Mouse (Mus musculus) heart, embryonic 14.5 days (tissue): ENCODE data around the gene 1700092M07Rik. TPM values are rescaled to one million over a fixed set of nuclear protein-coding genes. Genes with fewer than 3 reads are reported as not detected.

ENCODE experiments used
- ATAC-seq: fragments of 200-750 bp; cut with Nextera tagmentation; 2 replicates; pipeline ENCODE4 v1.8.0; 2017; ENCODE audit warnings: low read depth, moderate TSS enrichment; ENCODE audit not compliant: insufficient number of reproducible peaks, insufficient read depth, low FRiP score
- H3K27ac ChIP-seq, 2 experiments: fragments of 200-500 bp in 1 of 2; fragments of 300-500 bp in 1 of 2; sonication (generic) in 1 of 2; replicated peaks in 1 of 2; 2 replicates each; pipeline ENCODE4 v1.5.1; 2012 to 2014; ENCODE audit warnings: low read depth in 2 of 2, low read length in 2 of 2, control low read depth in 1 of 2, mild to moderate bottlenecking in 1 of 2, mixed read lengths in 1 of 2; ENCODE audit not compliant: control insufficient read depth in 1 of 2, insufficient read depth in 1 of 2
- H3K27me3 ChIP-seq: fragments of 300-500 bp; sonication (generic); 2 replicates; pipeline ENCODE4 v1.6.1; 2014; ENCODE audit warnings: mild to moderate bottlenecking, low read length, control low read depth; ENCODE audit not compliant: control insufficient read depth, insufficient read depth
- H3K36me3 ChIP-seq: fragments of 300-500 bp; sonication (generic); 2 replicates; pipeline ENCODE4 v1.6.1; 2014; ENCODE audit warnings: mild to moderate bottlenecking, control low read depth, low read length, mixed read lengths; ENCODE audit not compliant: control insufficient read depth, insufficient read depth
- H3K4me1 ChIP-seq, 2 experiments: fragments of 200-500 bp in 1 of 2; fragments of 300-500 bp in 1 of 2; sonication (generic) in 1 of 2; 2 replicates each; pipeline ENCODE4 v1.6.1; 2012 to 2014; ENCODE audit warnings: low read length in 2 of 2, control low read depth in 1 of 2, mixed read lengths in 1 of 2; ENCODE audit not compliant: control insufficient read depth in 2 of 2, insufficient read depth in 2 of 2
- H3K4me2 ChIP-seq: fragments of 300-500 bp; sonication (generic); 2 replicates; pipeline ENCODE4 v1.6.1; 2014; ENCODE audit warnings: mild to moderate bottlenecking, low read length
- H3K4me3 ChIP-seq, 2 experiments: fragments of 200-500 bp in 1 of 2; fragments of 300-500 bp in 1 of 2; sonication (generic) in 1 of 2; 2 replicates each; pipeline ENCODE4 v1.5.1; 2012 to 2014; ENCODE audit warnings: low read length in 2 of 2, mild to moderate bottlenecking in 2 of 2, control low read depth in 1 of 2, low read depth in 1 of 2, moderate library complexity in 1 of 2; ENCODE audit not compliant: control insufficient read depth in 1 of 2, insufficient read depth in 1 of 2
- H3K9ac ChIP-seq: fragments of 300-500 bp; sonication (generic); 2 replicates; pipeline ENCODE4 v1.6.1; 2014; ENCODE audit warnings: mild to moderate bottlenecking, low read length
- H3K9me3 ChIP-seq: fragments of 300-500 bp; sonication (generic); 2 replicates; pipeline ENCODE4 v1.6.1; 2016; ENCODE audit warnings: low read length, control low read depth; ENCODE audit not compliant: control insufficient read depth
- WGBS: fragments of 180-500 bp; shearing (Covaris S2); extraction: QIAGEN DNeasy Blood & Tissue Kit; methylation state at CpG from one replicate; pipeline ENCODE4 v1.1.7; 2014; 5-methylcytosine and 5-hydroxymethylcytosine counted together
- polyA plus RNA-seq: library from polyadenylated mRNA; unstranded; fragments of >200 nt; fragmentation: Nextera tagmentation; extraction: Ambion mirVana; gene quantifications from 2 replicates; pipeline ENCODE4 v1.2.1, GENCODE M21; 2014

1700092M07Rik gene
- polyA plus RNA-seq, 1 experiment from 2014 or later: not detected

DNA sequence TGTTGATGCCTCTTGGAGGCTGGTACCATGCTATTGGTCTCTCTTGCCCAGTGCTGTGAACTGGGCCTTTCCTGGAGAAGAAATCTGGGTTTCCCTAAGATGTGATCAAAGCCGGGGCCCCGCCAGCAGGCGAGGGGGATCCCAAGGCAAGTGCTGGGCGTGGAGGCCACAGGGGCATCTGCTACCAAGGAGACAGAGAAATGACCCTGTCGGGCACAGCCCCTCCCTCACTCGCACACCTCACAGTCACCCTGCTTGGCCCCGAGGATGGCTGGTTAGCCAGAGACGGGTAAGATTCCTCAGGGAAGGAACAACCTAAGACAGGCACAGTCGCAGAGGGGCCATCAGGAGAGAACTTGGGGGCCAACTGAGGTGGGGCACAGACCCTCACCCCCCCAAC, 25.0 kb downstream of the 1700092M07Rik start:
- Histone ChIP-seq H3K4me1 (peaks cover 0 to 2% of the 10 kb centered on the region in 2 experiments; a peak in 1 of 4 replicates), H3K9me3 (peaks cover 8% of the 10 kb centered on the region; the same call in 1 of the 2 replicates), H3K27ac (no peak overlapping the region), H3K9ac (no peak overlapping the region), H3K27me3 (no peaks in the 10 kb centered on the region), H3K36me3 (peaks cover 85% of the 10 kb centered on the region), H3K4me2 (no peak overlapping the region), H3K4me3 (no peak overlapping the region)
- WGBS: 98% methylated on average over 9 of the region's 9 CpGs
- no peak for ATAC-seq

DNA sequence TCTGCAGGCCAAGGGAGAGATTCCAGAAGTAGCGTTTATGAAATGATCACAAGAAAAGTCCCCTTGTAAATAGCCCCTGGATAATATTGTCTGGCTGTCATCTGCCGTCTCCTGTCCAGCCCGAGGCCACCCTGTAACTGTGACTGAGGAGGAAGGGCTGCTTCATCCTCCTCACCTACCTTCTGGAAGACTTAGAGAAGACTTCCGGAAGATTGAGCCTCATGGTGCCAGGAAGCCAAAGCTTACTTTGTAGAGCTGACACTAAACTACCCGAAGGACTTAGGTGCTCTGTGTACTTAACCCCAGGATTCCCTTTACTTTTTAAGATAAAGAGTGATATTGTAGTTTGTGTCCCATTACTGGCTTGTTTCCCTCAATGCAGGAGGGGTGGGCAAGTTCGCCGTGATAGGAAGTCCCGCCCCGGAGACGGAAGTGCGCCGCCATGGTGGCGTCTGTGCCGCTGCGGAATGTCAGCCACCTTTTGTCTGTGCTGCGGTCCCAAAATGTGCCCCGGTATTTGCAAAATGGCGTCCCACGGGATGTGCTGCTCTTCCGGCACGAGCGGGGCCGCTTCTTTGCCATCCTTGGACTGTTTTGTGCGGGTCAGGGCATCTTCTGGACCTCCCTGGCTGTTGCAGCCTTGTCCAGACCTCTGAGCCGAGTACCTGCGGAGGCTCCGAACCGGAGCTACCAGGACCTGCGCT, 30.2 kb downstream of the 1700092M07Rik start, which contains the start of gene Tmem223:
Gene Tmem223 (plus strand): TSS at position 430 of the 704 bp plus-strand sequence.
- WGBS: 20% methylated on average over 29 of the region's 29 CpGs
- Histone ChIP-seq H3K4me1 (peaks cover 12 to 23% of the 10 kb centered on the region in 2 experiments), H3K4me2 (peak within 1 kb of the TSS; percentile 74), H3K4me3 (peak within 1 kb of the TSS; percentile 84 to 91), H3K9ac (peak within 1 kb of the TSS; percentile 98), H3K36me3 (peaks cover 67% of the 10 kb centered on the region), H3K27ac (peak within 1 kb of the TSS; percentile 89 to 92), H3K27me3 (no peaks in the 10 kb centered on the region), H3K9me3 (no peaks in the 10 kb centered on the region)
- peak; percentile 10; the same call in 1 of the 2 replicates for ATAC-seq

GRCm38 (mm10) chr19:8772996-8773395, 32.5 kb downstream of the 1700092M07Rik start:
- H3K27me3 ChIP-seq: no peaks in the 10 kb centered on the region
- peak overlapping the region in 1 of 2 experiments; percentile 46; a peak in 2 of 4 replicates for H3K27ac ChIP-seq
- H3K4me3 ChIP-seq: peak overlapping the region in 1 of 2 experiments; percentile 85; a peak in 1 of 4 replicates
- peak overlapping the region; percentile 95; the same call in 1 of the 2 replicates for H3K9ac ChIP-seq
- peaks cover 12 to 23% of the 10 kb centered on the region in 2 experiments for H3K4me1 ChIP-seq
- peak overlapping the region; percentile 98 for H3K4me2 ChIP-seq
- peaks cover 53% of the 10 kb centered on the region for H3K36me3 ChIP-seq
- ATAC-seq: no peak
- H3K9me3 ChIP-seq: no peaks in the 10 kb centered on the region
- 63% methylated on average over 5 of the region's 5 CpGs for WGBS

GRCm38 (mm10) chr19:8773409-8773808, 32.9 kb downstream of the 1700092M07Rik start:
- Histone ChIP-seq H3K27ac (peak overlapping the region; percentile 14 to 46; a peak in 2 of 4 replicates), H3K4me3 (peak overlapping the region; percentile 15 to 85), H3K36me3 (peaks cover 53% of the 10 kb centered on the region), H3K4me2 (peak overlapping the region; percentile 98), H3K9me3 (no peaks in the 10 kb centered on the region), H3K4me1 (peaks cover 12 to 23% of the 10 kb centered on the region in 2 experiments), H3K9ac (peak overlapping the region; percentile 95), H3K27me3 (no peaks in the 10 kb centered on the region)
- no peak for ATAC-seq
- 44% methylated on average over 6 of the region's 6 CpGs for WGBS

DNA sequence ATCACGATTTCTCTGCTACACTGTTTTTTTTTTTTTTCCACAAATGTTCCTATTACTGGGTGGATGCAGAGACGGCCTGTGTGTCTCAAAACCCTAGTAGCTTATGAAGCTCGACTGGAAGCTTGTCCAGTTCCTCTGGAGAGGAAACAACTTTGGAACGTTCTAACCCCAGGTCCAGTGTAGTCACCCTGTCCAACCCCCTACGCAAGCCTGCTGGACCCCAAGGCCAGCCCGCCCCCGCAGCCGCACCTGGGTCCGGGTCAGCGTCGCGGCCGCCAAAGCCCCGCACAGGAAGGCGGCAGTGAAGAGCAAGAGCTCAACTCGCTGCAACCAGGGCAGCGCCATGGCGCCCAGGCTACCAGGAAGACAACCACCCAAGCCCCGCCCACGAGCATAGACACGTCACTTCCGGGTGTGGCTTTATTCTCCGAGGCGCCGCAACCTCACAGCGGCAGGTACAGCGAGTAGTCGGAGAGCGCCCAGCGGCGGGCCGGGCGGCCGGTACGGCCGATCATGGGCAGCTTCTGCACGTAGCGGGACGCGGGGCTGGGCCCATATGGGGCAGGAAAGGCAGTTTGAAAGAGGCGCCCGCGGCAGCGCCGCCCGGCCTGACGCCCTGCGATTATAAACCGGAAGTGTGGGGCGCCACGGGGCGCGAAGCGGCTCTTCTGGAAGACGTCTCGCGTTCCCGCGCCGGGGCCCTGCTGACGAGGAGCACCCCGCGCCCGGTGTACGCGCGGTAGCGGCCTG, 33.7 kb downstream of the 1700092M07Rik start, which contains the start of gene Tmem179b:
Gene Tmem179b (minus strand): TSS at position 382 of the 750 bp plus-strand sequence.
- H3K4me3 ChIP-seq: peak within 1 kb of the TSS; percentile 81 to 85
- WGBS: 1% methylated on average over 63 of the region's 68 CpGs

DNA sequence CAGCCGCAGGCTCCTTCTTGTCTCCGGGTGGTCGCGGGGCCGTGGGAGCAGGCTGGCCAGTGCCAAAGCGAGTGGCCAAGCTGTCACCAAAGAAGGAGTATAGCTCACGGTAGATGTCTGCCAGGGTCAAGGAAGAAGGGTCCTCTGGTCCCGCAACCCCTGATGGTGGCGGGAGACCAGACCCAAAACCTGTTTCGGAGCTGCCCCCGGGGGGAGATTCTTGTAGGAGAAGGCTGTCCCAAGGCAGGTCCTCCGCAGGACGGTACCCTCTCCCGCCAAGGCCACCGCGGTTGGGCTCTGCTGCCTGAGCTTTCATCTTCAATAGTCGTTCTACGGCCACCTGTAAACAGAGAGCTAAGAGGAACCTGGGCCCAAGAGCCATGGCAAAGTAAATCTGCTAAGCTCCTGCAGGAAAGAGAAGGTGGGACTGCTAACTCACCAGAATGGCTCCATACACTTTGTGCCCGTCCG, 34.5 kb downstream of the 1700092M07Rik start:
- H3K27ac ChIP-seq: peak overlapping the region; percentile 96 to 98
- H3K4me3 ChIP-seq: peak overlapping the region; percentile 81 to 85
- peak overlapping the region; percentile 95 for H3K9ac ChIP-seq
- no peaks in the 10 kb centered on the region for H3K27me3 ChIP-seq
- 0 out of 2 replicates have a peak, but pooled peaks have one; percentile 2 for ATAC-seq
- H3K9me3 ChIP-seq: no peaks in the 10 kb centered on the region
- H3K4me2 ChIP-seq: peak overlapping the region; percentile 98
- H3K36me3 ChIP-seq: peaks cover 46% of the 10 kb centered on the region
- H3K4me1 ChIP-seq: peaks cover 12 to 23% of the 10 kb centered on the region in 2 experiments
- 3% methylated on average over 20 of the region's 20 CpGs for WGBS

More for the DNA sequence above, 33.7 kb downstream of the 1700092M07Rik start, which contains the start of gene Tmem179b:
- Histone ChIP-seq H3K27me3 (no peaks in the 10 kb centered on the region), H3K27ac (peak within 1 kb of the TSS; percentile 96 to 98), H3K36me3 (peaks cover 49% of the 10 kb centered on the region), H3K9me3 (no peaks in the 10 kb centered on the region), H3K4me1 (peaks cover 12 to 23% of the 10 kb centered on the region in 2 experiments), H3K9ac (peak within 1 kb of the TSS; percentile 95), H3K4me2 (peak within 1 kb of the TSS; percentile 98)
- ATAC-seq: peak; percentile 85
